Mouse (Mus musculus): ENCODE measurements around the gene Psmb2.

DNA sequence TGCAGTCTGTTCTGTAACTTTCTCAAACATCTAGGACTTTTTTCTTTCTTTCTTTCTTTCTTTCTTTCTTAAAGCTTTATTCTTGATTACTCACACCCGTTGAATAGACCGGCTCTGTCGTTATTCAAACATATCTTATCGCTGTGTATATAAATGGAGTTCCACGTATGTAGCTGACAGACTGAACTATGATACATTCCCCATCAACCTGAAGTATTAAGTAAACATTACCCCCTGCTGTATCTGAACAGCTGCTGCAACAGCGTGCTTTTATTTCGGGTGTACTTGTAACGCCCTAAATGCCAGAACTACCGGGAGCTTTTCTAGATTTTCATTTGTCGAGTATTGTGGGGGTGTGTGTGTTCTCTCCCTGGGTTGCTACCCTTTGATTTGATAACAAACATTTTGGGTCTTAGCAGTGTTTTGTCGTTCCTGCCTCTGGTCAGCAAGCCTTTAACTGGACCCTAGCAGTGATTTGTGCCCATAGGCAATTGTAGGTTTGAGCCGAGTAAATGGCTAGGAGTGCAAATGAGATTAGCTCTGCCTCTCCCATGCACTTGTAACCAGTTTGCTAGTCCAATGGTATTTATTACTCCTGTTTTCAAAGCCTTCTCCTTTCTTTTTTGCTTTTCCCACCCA, 77.4 kb downstream of the Psmb2 start:
- TF ChIP-seq E2F4 (IDR thresholded peaks at IDR 0.05; ENCODE audit: insufficient read depth) (no peak), POLR2A (IDR thresholded peaks at IDR 0.05; ENCODE audit: insufficient read length, low read depth) (no peak), CEBPB (IDR thresholded peaks at IDR 0.05; ENCODE audit: insufficient read depth, poor library complexity, severe bottlenecking) (no peak), MAX (IDR thresholded peaks at IDR 0.05; ENCODE audit: low read depth) (no peak), MYOG (IDR thresholded peaks at IDR 0.05; ENCODE audit: control insufficient read depth in 1 of 3, insufficient read depth in 1 of 3, insufficient read length in 2 of 3, low read depth in 2 of 3) (no peak)
